Mouse (Mus musculus) spleen, postnatal 36 days (tissue): ENCODE measurements around the gene Shroom3.
A peak's percentile ranks its signal among the peaks of the same experiment; 100 is the strongest.

Source experiments
- DNase-seq, 2 experiments: peaks; one replicate each; pipeline ENCODE4 v3.0.0; 2022; ENCODE audit warnings: low spot score in 2 of 2, mixed read lengths in 1 of 2

Gene Shroom3

DNA sequence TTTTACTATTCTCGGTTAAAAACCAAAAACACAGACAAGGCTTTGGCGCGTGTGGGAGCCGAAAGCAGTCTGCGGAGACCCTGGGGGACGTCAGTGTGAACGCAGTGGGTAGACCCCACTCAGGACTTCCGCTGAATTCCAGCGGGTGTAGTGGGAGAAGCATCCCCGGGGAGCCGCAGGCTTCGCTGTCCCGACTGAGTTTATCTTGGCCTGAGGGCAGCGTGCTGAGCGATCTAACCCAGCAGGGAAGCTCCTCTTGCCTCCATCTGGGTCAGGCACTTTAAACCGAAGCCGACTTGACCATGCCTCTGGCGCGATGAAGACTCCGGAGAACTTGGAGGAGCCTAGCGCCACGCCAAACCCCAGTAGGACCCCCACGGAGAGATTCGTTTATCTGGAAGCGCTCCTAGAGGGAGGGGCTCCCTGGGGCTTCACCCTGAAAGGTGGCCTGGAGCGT lies at the start of gene Shroom3:
Gene Shroom3 (plus strand): TSS at position 85 of the 457 bp plus-strand sequence.
- DNase-seq: no peak

DNA sequence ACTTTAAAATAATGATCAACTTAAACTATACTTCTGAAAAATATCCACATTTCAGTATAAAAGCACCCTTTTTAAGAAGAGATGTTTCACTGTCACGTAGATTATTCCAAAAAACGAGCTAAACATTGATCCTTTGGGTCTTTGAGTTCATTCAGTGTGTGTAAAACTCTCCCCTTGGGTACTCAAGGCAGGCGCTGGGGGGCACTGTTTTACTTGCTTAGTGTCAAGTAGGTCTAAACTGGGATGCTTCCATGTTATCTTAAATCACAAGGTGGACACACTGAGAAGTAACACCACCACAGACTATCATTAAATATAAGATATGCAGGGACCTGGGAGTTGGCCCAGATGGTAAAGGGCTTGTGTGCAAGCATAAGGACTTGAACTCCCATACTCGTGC lies 49.7 kb upstream of the Shroom3 start:
- no peak for DNase-seq

DNA sequence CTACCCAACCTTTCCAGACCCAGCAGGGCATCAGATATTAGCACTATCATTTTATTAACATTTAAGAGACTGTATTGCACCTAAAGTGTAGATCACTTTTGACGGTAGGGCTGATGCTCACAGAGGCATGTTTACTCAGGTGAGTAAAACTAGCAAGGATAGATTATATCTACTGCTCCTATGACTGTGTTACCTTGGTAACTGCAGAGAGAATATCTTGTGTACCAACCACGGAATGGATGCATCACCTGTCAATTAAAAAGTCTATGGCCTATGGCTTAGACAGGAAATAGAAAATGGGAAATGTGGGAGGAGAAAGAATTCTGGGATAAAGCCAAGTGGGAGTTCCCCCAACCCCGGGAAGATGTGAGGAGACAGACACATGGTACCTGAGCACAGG lies 48.3 kb upstream of the Shroom3 start:
- no peak for DNase-seq

DNA sequence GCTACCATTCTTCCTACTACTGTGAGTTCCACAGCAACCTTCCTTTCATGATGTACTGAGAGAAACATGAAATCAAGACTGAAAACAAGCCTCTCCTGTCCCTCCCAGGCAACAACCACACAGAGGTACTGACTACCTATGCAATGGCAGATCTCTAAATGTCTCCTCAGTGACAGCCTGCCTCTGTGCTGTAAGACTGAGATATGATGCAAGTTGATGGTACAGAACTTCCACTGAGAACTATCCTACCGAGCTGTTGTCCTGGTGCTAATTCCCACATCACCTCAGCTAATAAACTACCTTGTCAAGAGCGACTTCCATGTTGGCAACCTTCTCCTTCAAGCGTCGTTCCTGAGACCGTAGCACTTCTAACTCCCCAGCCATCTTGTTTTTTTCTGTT lies 47.3 kb upstream of the Shroom3 start:
- no peak for DNase-seq

DNA sequence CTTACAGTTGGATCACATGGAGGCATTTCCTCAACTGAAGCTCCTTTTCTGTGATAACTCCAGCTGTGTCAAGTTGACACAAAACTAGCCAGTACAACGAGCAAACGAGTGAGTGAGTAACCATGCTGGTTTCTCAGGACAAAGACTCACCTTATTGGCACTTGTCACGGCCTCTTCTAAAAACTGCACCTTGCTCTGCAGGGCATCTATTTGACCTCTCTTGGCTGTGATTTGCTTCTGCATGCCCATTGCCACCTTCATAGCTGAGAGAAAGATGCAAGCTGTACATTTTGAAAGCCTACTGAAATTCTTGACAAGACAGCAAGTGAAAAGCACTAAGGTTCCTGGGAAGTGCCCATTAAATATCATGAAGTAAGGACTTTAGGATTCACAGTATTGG lies 42.4 kb upstream of the Shroom3 start:
- no peak for DNase-seq

DNA sequence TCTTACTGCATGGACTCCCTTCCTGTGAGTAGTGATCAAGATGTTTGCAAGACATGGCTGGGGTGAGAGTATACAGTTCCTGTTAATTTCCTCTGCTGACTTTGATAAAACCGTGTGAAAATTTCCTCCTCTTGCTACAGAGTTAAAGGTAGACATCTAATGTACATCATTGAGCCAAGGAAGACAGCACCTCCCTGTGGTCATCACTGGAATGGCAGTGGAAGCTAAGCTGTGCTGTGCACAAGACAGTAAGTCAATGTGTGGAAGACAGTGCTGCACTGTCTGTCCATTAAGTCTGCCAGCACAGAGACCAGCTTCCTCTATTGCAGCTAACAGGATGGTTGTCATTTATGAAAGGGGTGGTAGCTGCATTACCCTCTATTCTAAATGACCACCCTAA lies 27.0 kb upstream of the Shroom3 start:
- DNase-seq: peak; percentile 49

DNA sequence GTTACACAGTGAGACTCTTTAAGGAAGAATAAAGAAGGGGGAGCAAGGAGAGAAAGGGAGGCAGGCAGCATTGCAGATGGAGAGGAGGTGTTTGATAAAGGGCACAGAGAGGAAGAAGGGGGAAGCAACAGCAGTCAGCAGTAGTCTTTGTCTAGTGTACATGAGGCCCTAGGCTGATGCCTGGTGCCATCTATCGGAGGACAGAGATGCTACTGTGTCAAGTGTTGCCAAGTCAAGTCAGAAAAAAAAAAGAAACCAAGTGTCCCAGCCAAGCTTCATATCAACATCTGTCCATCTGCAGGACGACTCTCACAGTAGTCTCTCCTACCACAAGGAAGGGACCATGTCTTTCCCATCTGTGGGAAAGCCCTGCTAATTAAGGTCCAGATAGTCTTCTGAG lies 18.9 kb upstream of the Shroom3 start:
- no peak for DNase-seq

DNA sequence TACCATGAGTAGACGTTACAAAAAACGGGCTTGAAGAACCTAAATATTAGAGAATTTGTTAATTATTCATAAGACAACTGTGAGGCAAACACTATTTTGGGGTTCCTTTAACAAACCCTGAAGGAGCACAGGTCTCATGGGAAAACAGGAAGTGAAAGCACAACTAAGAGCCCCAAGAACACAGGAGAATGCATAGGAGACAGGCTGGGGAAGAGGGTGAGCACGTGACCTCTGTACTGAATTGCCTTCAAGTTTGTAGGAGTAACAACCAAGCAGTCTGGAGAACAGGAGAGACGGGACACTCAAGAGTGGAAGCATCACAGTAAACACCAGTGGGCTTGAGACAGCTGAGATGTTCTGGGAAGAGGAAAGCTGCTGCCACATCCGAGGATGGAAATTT lies 16.4 kb upstream of the Shroom3 start:
- DNase-seq: no peak

DNA sequence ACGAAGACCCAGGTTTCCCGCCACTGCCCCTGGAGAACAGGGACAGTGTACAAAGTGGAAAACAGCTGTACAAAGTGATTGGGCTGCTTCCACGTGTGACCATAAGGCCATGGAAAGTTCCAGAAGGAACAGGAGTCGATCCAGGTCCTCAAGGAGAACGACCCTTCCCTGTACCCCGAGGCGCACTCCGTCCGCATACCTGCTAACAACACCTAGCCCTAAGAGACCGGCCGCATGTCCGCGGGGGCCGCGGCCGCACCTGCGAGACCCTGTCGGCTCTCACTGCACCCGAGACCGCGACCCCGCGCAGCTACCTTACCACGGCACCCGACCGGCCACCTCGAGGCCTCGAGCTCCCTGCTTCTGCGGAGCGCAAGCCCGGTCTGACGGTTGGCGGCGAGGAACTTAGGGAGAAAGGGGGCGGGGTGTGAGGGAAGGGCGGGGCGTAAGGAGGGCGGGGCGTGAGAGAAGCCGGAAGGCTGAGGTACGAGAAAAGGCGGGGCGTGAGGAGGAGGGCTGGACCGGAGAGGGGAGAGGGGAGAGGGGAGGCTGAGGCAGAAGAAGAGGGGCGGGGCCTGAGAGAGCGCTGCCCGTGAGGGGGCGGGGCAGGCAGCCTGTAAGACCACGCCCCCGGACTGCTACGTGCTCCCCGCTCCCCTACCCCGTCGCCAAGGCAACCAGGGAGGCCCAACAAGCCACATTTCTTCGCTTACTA lies 8.2 kb upstream of the Shroom3 start, which contains the start of gene Ccdc158:
Gene Ccdc158 (minus strand): TSS at position 413 of the 715 bp plus-strand sequence.
- DNase-seq: peak; percentile 60 to 61

DNA sequence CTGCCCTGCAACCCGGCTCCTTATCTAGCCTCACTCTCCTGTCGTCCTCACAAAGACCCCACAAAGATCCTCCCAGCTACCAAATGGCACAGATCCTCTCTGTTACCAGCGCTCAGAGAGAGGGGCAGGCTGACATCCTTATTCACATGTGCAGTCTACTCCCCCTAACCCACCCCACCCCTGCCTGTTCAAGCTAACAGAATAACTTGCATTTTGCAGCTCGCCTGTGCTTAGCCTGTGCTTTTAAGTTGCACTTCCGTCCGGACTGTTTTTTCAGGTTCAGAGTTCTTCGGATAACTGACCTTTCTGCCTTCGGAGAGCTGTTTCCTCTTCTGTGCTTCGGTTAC lies 7.7 kb upstream of the Shroom3 start:
- DNase-seq: no peak

DNA sequence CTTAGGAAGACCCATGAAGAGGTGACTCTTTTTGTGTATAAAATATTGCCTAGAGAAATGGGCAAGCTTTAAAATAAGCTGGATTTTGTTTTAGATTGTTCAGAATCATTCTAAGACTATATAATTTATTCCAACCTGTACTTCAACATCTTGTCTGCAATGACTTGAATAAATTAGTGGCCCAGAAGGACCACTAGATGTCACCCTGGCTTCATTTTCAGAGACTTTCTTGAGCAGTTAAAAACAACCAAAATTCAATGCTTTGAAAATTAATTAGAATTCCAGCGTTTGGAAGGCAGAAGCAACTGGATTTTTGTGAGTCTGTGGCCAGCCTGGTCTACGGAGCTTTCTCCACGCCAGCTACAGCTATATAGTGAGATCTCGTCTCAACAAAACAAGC lies 3.8 kb upstream of the Shroom3 start:
- no peak for DNase-seq

DNA sequence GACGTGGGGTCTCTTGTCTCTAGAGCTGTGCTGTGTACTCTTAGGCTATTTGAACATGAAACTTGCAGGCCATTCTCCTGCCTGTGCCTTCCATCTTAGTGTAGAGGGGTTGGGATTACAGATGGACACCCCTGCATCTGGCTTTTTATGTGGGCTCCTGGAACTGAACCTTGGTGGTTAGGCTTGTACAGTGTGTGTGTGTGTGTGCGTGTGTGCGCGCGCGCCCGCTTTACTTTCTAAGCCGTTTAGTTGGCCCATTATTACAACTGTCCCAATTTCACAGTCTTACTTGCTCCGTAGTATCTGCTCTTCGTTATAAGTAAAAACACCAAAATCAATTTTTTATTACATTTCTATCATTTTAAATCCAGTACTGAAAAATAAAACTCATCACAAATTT lies 1.4 kb upstream of the Shroom3 start:
- DNase-seq: no peak

DNA sequence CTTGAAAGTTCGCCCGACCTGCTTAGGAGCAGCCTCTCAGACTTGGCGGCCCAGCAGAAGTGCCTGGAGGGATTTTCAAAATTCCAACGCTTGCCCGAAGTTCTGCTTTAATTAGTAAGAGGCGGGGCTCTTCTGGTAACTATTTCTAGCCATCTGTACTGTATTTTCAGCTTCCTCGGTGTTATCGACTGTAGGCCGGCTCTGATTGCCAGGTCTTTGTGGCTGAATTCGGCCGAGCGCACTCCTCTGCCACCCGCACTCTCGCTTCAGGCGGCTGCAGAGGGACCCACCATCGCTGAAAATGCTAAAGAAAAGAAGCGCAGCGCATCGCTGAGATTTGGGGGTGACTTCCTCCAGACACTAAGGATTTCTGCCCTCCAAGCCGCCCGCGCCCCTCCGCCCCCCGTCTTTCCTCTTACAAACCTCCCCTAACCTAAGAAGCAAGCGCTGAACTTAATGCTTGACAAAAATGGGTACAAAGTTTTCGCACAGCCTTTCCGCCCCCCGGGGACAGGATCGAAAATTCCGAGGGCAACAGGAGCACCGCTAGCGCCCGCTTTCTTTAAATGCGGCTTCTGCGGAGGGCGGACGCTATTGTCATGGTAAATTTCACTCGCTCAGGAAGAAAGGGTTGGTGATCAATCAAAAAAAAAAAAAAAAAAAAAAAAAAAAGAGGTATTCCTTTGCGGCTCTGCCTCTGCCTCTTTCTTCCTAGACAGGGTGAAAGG lies 450 bp upstream of the Shroom3 start:
- no peak for DNase-seq

DNA sequence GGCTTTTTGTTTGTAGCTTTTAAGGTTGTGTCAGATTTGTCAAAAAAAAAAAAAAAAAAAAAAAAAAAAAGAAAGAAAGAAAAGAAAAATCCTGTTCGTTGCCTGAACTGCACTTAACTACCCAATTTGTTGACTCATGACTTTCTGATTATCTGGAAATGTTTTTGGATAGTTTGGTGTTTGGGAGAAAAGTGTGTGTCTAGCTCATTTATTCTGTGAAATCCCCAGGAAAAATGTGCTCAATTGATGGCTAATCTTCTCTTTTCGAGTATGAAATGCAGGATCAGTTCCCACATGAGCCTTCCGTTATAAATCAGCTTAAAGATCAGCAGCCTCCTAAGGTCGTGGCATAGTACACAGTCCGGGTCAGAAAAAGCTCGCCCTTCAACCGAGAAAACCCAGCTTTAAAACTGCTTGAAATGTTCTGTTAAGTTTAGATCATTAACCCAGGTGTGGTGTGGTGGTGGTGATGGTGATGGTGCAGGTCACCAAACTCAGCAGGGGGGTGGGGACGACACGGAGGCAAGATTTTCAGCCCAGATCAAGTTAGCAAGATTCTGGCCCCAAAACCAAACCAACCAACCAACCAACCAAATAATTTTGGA lies 738 bp downstream of the Shroom3 start:
- no peak for DNase-seq

DNA sequence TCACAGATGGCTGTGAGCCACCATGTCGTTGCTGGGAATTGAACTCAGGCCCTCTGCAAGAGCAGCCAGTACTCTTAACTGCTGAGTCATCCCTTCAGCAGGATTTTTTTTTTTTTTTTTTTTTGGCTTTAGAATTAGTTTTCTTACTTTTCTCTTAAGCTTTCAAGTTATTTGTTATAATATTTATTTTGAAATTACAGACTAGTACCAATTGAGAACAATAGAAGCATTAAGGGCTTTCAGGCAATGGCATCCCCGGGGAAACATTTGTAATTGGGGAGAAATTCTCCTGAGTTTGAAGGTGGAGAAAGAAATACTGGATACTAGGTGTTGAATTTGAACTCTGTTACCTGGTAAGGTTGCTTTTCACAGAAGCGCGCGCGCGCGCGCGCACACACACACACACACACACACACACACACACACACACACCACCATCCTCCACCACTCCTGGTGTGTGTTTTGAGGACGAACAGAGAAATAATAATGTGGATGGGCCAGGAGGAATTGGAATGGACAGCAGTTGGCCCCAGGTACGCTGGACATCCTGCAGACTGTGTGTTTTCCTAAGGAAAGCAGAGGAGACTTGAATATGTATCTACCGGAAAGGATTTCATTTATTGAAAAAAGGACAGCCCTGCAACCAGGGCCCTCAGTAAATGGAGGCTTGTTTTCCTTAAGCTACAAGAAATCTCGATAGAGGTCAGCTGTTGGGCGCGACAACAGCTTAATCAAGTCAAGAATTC lies 1.7 kb downstream of the Shroom3 start:
- no peak for DNase-seq

DNA sequence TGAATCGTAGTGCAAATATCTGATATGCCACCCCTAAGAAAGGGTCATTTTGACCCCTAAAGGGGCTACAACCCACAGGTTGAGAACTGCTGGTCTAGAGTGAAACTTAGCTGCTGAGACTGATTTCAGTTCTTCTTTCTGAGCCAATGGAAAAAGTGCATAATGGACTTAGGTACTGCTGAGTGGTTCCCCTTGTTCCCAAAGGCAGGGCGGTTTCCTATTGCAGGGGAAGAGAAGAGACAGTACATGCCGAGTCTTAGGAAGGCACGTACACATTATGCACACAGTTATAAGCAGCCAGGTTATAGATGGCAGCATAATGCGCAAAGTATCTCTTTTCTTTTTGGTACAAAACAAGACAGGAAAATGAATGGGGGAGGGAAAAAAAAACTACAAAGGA lies 4.9 kb downstream of the Shroom3 start:
- DNase-seq: no peak

DNA sequence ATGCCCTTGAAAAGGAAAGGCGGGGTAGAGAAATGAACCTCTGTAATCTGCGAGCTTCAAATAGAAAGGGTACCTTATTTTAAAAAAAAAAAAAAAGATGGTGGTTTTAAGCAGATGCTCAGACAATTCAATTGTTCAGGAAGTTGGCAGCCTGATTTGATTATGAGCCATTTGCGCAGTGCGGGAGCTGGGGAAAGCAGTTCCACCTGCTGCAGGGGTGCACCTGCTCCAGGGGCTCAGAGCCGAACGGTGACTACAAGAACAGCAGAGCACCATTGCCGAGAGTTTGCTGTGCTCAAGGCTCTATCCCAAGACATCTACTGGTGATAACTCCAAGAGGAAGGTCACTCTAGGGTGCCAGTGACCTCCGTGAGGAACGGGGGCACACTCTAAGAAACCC lies 5.3 kb downstream of the Shroom3 start:
- no peak for DNase-seq

DNA sequence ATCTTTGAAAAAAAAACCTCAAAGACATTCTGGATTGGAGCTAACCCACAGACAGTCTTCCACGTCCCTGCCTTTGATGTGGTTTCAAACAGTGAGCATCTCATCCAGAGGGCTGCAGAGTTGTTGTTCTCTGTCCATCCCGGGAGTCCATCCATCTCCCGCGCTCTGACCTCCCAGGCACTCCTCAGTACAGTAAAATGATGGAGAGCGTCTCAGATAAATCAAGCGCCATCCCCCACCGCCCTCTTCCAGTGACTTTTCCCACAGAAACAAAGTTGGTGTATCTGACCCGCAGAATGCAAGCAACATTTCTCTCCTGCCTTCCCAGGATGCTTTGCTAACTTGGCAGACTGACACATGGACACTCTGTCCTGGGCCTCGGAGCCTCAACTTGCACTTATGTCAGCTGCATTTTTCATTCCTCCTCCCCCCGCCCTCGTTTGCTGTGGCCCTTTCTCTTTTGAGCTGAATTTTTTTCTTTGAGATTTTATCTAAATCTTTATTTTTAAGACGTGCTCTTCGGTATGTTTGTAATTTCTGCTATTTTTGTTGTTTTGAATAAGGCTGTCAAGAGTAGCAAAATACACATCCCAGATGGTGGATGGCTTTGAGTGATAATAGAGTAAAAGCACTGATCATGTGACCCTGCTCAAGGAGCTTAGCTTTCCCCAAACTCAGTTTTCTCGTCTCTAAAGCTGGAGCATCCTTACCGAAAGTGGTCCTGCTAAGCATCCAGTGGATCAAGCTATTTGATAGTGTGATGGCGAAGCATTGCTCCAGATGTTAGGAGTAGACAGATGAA lies 9.2 kb downstream of the Shroom3 start:
- no peak for DNase-seq

DNA sequence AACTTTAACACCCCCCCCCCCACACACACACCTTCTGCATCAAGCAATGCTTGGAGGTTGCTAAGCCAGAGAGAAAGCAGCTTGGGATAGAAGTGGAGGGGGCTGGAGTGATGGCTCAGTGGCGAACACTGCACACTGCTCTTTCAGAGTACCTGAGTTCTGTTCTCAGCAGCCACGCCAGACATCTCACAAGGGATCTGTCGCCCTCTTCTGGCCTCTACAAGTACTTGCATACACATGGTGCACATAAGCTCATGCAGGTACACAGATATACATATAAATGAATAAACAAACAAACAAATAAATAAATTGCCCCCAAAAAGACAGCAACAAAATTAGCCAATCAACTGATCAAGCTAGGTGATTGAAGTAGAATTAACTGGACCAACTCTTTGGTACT lies 10.5 kb downstream of the Shroom3 start:
- DNase-seq: no peak

DNA sequence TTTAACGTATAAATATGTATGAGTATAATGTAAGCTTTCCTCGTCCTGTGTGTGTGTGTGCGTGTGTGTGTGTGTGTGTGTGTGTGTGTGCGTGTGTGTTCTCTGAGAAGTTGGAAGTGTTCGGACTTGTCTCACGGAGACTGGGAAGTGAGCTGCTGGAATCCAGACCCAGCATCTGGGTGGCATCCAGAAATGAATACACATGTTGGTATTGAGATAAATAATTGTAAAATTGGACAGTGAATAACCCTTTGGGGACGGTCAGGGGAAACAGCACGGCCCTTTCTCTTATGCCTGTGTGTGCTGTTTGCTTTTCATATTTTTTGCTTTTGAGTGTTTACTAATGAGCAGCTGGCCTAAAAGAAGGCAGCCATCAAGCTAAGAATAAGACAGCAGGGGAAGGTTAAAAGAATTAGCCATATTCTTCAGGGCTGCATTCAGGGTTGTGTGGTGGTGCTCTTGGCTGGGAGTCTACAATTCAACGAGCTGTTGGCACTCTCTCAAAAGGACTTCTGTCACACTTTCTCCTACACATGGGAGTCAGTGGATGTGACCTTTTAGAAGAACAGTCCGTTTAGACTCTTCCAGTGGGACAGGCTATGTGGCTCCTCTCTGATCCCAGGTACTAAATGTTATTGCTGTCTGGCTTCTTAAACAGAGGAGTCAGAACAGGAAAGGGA lies 11.2 kb downstream of the Shroom3 start:
- DNase-seq: no peak
